Mouse (Mus musculus): ENCODE data around the gene Ccdc57.

The Ccdc57 gene

DNA sequence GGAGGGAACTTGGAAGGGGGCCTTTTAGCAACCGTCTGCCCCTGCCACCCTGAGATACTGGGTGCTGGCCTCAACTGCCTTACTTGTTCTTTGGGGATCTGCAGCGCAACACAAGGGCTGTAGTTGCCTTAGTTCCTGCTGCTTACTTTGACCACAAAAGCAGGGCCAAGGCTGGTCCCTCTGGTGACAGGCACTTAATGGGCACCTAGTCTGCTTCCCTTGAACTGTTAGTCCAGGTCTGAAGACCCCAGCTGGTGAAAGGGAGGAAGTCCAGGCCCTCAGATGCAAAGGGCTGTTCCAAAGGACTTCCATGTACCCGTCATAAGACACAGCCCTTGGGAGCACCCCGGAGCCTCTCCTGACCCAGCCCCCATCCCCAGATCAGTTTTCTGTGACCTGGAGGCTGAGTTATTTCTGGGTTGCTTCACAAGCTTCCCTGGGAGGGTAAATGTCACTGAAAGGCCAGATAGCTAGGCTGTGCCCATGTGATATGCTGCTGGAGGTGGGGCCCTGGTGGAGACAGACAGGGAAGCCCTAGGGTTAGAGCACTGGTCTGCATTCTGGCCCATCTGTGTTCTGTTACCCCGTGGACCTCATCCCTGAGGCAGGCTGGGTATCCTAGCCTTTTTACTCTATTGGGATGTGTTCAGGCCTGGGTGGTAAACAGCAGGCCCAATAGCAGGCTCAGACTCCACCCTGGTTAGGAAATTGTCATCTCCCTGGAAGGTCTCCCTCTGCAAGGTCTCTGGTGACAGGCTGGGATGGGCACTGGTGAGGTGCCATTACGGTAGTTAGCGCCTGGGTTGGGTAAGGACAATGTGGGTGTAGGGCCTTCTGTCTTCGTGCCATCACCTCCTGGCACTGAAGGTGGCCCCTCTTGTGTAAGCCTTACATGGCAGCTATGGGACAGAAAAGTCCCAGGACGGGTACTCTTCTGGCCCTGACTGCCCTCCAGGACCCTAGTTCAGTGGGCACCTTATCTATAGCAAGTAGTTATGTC is 19.4 kb upstream of the Ccdc57 start:
- CTCF ChIA-PET = no interaction called here

DNA sequence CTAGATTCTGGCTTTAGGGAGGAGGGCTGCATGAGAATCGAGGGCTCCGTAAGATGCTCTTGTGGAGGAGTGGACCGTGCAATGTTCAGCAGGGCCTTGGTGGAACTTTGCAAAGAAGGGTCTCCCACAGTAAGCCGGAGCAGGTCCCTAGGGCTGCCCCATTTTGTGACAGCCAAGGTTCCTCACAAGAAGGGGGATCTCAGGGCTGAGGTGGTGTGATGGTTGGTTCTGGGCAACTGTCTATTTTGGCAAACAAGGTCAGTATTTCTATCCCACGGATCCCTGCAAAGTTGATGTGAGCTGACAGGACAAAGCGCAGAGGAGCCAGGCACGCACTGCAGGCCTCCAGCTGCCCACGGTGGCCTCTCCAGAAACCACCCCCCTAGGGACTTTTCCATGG is 18.6 kb upstream of the Ccdc57 start:
- CTCF ChIA-PET = no interaction called here

DNA sequence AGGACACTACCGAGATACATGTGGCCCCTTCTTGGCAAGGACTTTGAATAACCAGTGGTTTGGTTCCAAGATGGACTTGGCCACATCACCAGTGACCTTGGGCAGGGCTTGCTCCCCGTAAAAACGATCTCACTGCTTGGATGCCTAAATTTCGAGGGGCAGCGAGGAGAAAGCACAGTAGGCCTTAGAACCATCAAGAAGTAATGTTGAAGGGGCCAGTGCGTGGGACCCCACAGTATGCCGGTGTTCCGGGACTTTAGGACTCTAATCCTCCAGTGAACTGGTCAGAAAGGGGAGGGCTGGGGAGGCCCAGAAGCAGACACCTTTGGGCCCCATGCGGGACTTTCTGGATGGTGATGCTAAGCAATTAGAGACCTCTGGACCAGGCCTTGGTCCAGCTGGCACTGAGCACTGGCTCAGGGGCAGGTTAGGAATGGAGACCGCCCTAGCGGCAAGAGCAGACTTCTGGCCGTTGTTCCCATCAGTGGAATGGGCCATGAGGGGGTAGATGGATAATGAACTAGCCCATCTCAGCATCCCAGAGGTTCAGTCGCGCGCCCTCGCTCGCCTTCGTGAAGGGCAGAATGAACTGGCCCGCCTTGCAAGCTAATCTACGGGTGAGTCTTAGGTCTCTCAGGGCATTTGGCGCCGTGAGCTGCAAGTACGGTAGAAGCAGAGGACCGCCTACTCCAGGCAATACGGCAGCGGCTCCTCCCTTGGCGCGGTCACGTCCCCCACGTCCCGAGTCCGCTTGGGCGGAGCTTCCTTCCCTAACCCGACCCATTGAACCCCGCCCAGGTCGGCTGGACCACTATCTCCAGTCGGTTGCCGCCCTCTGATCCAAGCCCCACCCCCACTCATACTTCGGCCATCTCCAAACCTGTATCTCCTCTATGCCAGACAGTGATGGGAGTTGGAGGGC is 17.9 kb upstream of the Ccdc57 start:
- CTCF ChIA-PET = no interaction called here

DNA sequence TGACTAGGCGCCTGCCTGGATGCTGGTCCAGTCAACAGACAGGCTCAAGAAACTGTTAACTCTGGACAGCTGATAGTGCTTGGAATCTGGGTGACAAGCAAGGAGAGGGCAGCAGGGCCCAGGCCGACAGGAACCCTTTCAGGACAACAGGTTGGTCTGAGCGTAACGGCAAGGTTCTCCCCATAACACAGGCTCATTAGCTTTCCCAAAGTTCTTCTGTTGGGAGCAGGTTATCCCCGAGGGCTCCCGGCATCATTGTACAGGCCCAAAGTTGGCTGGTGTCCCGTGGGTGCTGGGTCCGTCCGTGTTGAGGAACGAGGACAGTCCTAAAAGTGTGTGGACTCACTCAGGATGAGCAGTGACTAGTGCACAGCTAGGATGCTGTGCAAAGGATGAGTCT is 17.2 kb upstream of the Ccdc57 start:
- CTCF ChIA-PET = no interaction called here

DNA sequence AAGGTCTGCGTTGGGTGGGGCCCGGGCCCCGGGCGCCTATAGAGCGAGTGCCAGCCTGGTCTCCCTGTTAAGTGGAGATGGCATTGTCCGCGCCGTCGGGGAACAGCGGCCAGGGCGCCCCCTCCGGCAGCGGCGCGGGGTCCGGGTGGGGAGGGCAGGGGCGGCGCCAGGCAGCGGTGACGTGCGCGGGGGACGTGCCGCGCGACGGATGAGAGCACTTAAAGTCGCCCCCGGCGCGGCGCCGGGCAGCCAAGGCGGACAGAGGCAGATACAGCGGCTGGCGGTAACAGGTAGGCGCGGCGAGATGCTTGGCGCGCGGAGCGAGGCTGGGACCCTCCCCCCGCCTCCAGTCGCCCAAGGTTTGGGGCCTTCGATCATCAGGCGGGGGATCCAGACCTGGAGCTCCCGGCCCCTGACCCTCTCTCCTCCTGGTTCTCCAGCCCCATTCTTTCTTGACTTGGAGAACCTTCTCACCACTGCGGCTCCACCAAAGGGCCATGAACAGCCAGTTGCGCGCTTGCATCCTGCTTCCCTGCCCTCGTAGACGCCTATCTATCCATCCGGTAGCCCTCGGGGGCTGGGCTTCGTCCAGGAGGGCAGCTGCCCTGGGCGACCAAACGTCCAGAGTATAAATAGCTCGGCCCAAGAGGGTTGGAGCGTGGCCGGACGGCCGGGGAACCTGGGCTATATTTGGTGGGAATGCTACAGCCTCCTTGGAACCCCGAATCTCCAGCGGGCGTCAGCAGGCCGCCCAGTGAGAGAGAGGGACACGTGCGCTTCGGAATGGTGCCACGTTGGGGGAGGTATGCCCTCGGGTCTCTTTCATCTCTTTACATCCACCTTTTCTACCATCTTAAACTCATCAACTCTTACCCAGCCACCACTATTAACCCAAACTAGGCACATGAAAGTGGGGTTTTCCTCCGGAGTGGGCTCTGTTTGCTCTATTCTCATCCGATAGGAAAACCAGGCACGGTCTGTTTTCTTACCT is 16.5 kb upstream of the Ccdc57 start:
- CTCF ChIA-PET = no interaction called here

DNA sequence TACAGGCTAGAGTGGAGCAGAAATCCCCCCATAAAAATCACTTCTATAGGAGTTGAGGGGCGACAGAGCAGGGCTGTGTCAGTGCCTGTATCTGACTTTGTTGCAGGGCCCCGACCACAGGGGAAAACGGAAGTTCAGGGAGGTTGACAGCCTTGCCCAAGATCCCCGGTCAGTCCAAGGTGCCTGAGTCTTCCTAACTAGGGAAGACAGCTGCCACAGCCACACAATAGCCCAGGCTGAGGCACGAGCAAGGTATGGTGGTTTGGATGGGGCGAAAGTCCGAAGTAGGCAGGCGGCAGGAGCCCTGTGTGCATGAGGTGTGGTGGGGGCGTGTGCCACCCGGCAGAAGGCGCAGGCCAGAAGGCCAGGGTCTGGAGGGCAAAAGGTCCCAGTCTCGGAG is 15.7 kb upstream of the Ccdc57 start, which contains the start of gene Slc16a3:
Gene Slc16a3 (plus strand): TSS at position 153 of the 400 bp plus-strand sequence.
- CTCF ChIA-PET = no interaction called here

DNA sequence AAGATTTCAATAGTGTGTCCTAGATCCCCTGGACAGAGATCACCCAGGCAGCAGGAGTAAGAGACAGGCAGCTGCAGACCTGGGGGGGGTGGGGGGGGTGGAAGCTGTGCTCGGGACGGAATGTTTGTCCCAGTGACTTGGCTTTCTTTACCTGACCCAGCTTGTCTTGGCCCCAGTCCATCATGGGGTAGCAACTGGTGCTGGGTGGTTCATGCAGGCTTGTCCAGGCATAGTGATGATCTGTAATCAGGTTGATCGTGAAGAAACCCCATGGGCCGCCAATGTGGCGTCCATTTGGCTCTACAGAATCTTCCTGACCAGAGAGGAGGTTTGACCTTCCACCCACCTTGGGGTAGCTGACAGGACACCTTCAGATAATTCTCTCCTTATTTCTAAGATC is 13.3 kb upstream of the Ccdc57 start:
- CTCF ChIA-PET = no interaction called here

DNA sequence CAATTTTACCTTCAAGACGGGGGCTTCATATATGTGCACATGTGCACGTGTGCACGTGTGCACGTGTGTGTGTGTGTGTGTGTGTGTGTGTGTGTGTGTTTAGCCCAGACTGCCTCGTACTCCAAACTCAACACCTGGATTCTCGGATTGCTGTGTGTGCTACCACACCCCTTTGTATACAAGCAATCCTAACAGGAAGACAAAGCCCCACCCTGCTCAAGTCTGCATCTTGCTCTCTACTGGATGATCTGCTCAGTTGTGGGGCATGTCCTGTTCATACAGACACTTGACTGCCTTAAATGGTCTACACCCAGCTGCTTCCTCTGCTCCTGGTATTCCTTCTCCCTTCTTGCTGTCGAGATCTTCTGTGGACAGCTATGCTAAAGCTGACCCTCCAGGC is 12.6 kb upstream of the Ccdc57 start:
- CTCF ChIA-PET = no interaction called here

DNA sequence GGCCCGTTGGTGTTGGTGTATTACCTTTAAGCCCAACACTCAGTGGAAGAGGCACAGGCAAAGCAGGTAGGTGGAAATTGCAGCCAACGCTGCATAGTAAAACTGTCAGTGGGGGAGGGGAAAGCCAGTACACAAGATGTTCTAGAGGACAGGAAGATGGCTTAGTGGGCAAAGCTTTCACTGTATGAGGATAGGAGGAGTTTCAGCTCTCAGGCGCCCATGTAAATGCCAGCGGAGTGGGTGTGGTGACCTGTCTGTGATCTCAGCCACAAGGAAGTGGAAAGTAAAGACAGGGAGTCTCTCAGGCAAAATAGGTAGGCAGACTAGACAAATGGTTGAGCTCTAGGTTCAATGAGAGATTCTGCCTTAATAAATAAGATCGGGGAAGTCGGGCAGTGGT is 8.3 kb upstream of the Ccdc57 start:
- CTCF ChIA-PET = interaction anchor here (0.9 kb wide), 1 partner anchor 227 kb away, joined by 6 read pairs; the partner anchor contains the start of gene Lrrc45

DNA sequence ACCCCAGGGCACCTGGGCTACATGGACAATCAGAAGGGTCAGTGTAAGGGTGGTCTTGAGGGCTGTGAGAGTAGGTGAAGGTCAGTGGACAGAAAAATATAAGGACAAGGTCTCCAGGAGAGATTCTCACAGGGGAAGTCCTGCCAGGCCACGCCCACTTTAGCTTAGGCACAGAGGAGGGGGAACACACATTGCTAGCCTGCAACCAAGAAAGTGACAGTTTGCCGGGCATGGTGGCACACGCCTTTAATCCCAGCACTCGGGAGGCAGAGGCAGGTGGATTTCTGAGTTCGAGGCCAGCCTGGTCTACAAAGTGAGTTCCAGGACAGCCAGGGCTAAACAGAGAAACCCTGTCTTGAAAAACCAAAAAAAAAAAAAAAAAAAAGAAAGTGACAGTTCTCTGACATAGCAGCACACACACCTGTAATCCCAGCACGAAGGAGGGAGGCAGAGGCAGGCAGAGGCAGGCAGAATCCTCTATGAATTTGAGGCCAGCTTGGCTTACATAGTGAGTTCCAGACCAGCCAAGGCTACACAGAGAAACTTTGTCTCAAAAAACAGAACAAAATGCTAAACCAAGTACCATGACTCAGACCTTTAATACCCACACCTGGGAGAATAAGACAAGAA is 7.2 kb upstream of the Ccdc57 start:
- CTCF ChIA-PET = interaction anchor here (0.5 kb wide), 1 partner anchor 516 kb away, joined by 5 read pairs; no protein-coding TSS in a partner anchor

DNA sequence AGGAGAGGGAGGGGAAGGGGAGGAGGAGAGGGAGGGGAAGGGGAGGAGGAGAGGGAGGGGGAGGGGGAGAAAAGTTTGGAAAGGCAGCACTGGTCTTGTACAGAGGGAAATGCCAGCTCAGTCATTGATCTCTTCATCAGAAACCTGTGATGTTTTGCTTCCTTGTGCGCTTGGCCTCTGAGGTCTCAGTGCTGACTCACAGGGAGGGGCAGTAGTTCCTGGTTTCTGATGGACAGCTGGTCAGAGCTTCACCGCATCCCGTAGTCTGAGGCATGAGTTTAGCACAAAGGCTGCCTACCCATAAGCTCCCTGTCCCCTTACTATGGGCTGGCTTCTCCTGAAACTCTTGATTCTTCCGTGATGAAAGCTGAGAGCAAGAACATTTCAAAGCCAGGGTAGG is 6.1 kb upstream of the Ccdc57 start:
- CTCF ChIA-PET = no interaction called here

DNA sequence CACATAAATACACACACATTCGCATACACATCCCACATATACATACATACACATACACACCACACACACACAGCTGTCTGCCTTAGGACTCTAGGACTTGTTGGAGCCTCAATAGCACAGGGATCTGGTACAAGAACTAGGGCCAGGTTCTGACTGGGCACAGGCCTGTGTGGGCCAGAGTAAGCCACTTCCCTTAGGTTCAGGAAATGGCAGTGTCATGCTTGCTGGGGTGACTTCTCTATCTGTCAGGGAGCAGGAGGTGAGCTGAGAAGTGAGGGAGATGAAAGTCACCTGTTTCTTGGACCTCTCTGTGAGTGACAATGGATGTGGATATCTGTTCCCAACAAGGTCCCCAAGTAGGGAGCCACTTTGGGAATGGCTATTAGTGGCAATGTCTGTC is 5.3 kb upstream of the Ccdc57 start:
- CTCF ChIA-PET = no interaction called here

DNA sequence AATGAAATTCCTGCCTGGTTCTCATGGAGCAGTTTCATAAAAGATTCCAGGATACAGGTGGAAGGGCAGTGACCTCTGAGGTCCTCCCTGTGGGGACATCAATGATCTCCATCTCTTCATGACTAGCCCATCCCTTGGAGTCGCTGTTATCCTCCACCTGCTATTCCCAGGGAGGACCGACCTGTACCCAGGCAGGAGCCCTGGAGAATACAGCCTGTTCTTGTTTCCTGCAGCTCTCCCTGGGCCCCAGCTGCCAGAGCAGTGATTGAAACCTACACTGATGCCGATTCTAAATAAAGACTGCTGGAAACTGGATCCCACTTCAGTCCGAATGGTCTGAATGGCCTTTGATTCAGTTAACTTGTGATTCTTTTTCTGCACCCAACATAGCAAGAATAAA is 1.2 kb downstream of the Ccdc57 start:
- CTCF ChIA-PET = no interaction called here

DNA sequence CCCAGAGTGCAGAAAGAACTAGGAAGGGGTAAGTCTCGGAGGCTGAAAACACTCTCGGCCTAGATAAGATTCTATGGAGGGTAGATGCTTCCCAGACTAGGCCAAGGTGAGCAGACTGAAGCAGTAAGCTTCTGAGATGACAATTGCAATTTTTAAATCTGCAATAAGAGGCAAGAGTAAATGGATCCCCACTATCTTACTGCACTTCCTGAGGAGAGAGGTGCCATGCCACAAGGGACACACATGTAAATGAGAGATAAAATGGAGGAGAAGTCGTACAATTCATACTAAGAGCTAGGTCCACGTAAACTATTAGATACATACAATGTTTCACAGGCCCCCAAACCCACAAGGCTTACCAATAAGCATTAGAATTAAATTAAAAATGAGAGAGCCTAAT is 4.2 kb downstream of the Ccdc57 start:
- CTCF ChIA-PET = no interaction called here

DNA sequence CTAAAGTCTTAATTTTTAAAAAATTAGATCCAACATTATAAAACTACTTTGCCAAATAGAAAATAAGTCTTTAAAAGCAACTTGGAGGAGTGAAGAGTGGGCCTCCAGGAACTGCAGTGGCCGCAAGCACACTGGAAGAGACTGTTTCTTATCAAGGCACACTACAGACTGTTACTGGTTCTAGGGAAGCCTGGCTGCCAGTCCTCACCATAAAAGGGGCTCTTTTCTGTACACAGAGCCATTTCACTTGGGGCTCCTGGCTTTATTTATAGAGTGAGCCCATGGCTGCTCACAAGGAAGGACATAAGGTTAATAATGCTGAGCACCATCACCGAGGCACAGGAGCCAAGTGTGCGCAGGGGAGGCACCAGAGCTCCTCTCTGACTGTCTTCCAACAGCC is 10.1 kb downstream of the Ccdc57 start:
- CTCF ChIA-PET = no interaction called here

DNA sequence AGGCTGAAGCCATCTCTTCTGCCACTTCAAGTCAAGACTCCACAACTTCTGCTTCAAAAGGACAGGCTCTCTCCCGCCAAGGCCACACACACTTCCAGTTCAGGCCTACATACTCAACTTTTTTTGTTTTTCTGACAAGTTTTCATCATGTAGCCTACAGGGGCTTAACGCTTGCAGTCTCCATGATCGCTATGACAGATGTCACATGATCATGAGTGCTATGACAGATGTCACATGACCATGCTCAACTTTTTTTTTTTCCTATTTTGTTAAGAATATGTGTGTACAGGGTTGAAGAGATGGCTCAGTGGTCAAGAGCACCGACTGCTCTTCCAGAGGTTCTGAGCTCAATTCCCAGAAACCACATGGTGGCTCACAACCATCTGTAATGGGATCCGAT is 14.9 kb downstream of the Ccdc57 start:
- CTCF ChIA-PET = no interaction called here

DNA sequence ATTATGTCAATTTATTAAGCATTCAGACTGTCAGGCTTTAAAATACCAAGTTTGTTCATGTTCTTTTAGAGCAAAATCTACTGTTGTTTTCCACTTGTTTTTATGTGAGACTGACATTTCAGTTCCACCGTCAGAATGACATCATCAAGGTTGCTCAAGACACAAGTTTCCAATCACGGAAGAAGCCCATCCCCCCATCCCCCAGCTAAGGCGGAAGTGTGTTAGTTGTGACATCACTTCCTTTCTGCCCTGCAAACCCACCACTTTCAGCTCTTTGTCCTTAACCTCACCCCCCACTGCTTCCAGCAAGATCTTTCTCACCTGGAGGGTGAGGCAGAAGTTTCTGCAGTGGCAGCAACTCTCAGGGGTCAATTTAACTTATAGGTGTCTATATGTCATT is 16.2 kb downstream of the Ccdc57 start:
- CTCF ChIA-PET = no interaction called here

DNA sequence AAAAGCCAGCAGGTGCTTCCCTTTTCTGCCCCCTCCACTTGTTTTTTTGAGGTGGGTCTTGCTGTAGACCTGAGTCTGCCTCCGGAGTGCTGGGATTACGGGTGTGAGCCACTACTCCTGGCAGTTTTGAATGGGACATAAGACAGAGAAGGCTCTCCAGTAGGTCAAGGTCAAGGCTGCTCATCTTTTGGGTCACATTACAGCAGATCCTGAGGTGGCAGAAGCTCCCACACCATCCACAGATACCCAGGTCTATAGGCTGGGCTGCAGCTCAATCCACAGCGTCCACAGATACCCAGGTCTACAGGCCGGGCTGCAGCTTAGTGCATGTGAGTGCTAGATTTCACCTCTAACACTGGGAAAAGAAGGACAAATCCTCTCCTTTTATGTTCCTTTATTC is 18.9 kb downstream of the Ccdc57 start:
- CTCF ChIA-PET = no interaction called here

DNA sequence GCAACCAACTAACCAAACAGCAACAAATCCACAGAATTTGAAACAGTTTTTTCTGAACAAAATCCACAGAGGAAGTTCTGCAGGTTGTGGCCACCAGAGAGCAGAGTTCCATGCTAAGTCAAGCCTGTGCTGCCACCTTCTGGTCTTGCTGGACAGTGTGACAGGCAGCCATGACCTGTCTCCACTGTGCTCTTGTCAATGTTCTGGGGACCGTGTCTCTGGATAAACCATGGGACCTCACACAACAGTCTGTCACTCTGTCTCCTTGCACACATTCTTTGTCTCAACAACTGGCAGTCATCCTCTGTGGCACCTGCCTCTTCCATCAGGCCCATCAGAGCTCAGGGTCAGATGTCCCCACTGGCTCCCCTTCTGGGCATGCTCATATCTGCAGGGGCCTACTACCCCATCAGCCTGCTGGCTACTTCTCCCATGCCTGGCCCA is 27.2 kb downstream of the Ccdc57 start:
- CTCF ChIA-PET = interaction anchor here (0.6 kb wide), 1 partner anchor 185 kb away, joined by 4 read pairs; no protein-coding TSS in a partner anchor

DNA sequence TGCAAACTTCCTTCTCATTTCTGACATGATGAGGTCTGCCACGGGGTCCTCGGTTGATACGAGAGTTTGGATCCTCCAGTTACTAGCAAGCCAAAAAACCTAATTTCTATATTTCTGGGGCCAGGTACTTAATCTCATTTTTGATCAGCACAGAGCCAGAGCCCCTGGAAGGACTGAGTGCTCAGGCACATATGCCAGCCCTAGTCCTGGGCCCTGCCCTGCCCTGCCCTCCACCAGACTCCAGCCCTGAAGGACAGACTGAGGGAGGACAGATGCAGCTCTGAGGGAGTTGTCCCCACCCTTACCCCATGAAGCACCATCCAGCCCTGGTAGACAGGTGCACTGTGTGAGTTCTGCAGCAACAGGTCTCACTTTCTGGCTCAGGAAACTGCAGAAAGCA is 28.1 kb downstream of the Ccdc57 start:
- CTCF ChIA-PET = no interaction called here
